Mouse (Mus musculus) myocyte (in vitro differentiated cells): ENCODE data around the gene Tgoln1.

Source experiments
- MYOG ChIP-seq, 3 experiments: IDR thresholded peaks; one replicate each; pipeline ENCODE4 v1.6.1; 2011; ENCODE audit warnings: control low read depth in 2 of 3, low read depth in 2 of 3, mild to moderate bottlenecking in 2 of 3; ENCODE audit not compliant: insufficient read length in 2 of 3, control insufficient read depth in 1 of 3, insufficient read depth in 1 of 3
- POLR2AphosphoS2 ChIP-seq: IDR thresholded peaks from one replicate; pipeline ENCODE4 v1.6.1; 2011; ENCODE audit warnings: low read depth, control low read depth; ENCODE audit not compliant: insufficient read length
- REST ChIP-seq: IDR thresholded peaks from one replicate; pipeline ENCODE4 v1.6.1; 2011; ENCODE audit warnings: mild to moderate bottlenecking, control low read depth, moderate library complexity; ENCODE audit not compliant: insufficient read depth, insufficient read length
- SRF ChIP-seq: IDR thresholded peaks from one replicate; pipeline ENCODE4 v1.6.1; 2011; ENCODE audit warnings: low read depth; ENCODE audit not compliant: control insufficient read depth, insufficient read length
- USF1 ChIP-seq: IDR thresholded peaks from one replicate; pipeline ENCODE4 v1.6.1; 2011; ENCODE audit warnings: low read depth, mild to moderate bottlenecking, control low read depth, moderate library complexity

- TF ChIP-seq POLR2AphosphoS2 (no peak), USF1 (no peak), REST (no peak), MYOG (IDR thresholded peaks at IDR 0.05; ENCODE audit: control insufficient read depth in 1 of 3, insufficient read depth in 1 of 3, insufficient read length in 2 of 3, low read depth in 2 of 3) (peak in 1 of 3 experiments; percentile 23), SRF (no peak)
Measured at GRCm38 (mm10) chr6:72655309-72656052, 38.7 kb upstream of the Tgoln1 start.
